Mouse (Mus musculus) thymus, adult 2 months (tissue): ENCODE results near the gene Endou.

Experiments used
- CTCF ChIP-seq: fragments of 200-500 bp; IDR thresholded peaks from 2 replicates; pipeline ENCODE4 v1.5.1; 2012; ENCODE audit warnings: mild to moderate bottlenecking, control low read depth, low read length, moderate library complexity, borderline replicate concordance; ENCODE audit not compliant: control insufficient read depth, poor library complexity, insufficient read depth; ENCODE audit errors: extremely low read depth
- POLR2A ChIP-seq: fragments of 200-500 bp; IDR thresholded peaks from 2 replicates; pipeline ENCODE4 v1.6.1; 2012; ENCODE audit warnings: mild to moderate bottlenecking, low read length, control low read depth, moderate library complexity; ENCODE audit not compliant: control insufficient read depth, poor library complexity, insufficient read depth; ENCODE audit errors: extremely low read depth

GRCm38 (mm10) chr15:97773108-97773507, 42.0 kb upstream of the Endou start:
- no peak for TF ChIP-seq CTCF
- no peak for TF ChIP-seq POLR2A
